Mouse (Mus musculus) midbrain, embryonic 16.5 days (tissue): ENCODE data around the gene Smarcd3. TPM values are rescaled to one million over a fixed set of nuclear protein-coding genes. Genes with fewer than 3 reads are reported as not detected.
"Not testable (repeated sequence)": the region's sequence is repeated elsewhere in the genome, so short reads cannot be mapped to it uniquely, and the experiment has no call there.

Experiments
- ATAC-seq: fragments of 200-750 bp; cut with Nextera tagmentation; 2 replicates; pipeline ENCODE4 v1.8.0; 2017; ENCODE audit warnings: moderate TSS enrichment
- H3K27ac ChIP-seq: fragments of 300-500 bp; sonication (generic); 2 replicates; pipeline ENCODE4 v1.5.1; 2014; ENCODE audit warnings: mild to moderate bottlenecking, low read length, mixed read lengths
- H3K27me3 ChIP-seq: fragments of 300-500 bp; sonication (generic); 2 replicates; pipeline ENCODE4 v1.6.1; 2014; ENCODE audit warnings: low read depth, low read length, mixed read lengths; ENCODE audit not compliant: control insufficient read depth, insufficient read depth
- H3K36me3 ChIP-seq: fragments of 300-500 bp; sonication (generic); 2 replicates; pipeline ENCODE4 v1.6.1; 2014; ENCODE audit warnings: mild to moderate bottlenecking, low read length, moderate library complexity, mixed read lengths; ENCODE audit not compliant: control insufficient read depth, insufficient read depth
- H3K4me1 ChIP-seq: fragments of 300-500 bp; sonication (generic); 2 replicates; pipeline ENCODE4 v1.6.1; 2014; ENCODE audit warnings: mild to moderate bottlenecking, low read length, mixed read lengths; ENCODE audit not compliant: control insufficient read depth, insufficient read depth
- H3K4me2 ChIP-seq: fragments of 300-500 bp; sonication (generic); 2 replicates; pipeline ENCODE4 v1.6.1; 2014; ENCODE audit warnings: mild to moderate bottlenecking, low read length, mixed read lengths
- H3K4me3 ChIP-seq: fragments of 300-500 bp; sonication (generic); 2 replicates; pipeline ENCODE4 v1.5.1; 2014; ENCODE audit warnings: low read depth, mild to moderate bottlenecking, low read length, moderate library complexity, mixed read lengths
- H3K9ac ChIP-seq: fragments of 300-500 bp; sonication (generic); 2 replicates; pipeline ENCODE4 v1.6.1; 2014; ENCODE audit warnings: low read depth, low read length, mixed read lengths
- H3K9me3 ChIP-seq: fragments of 300-500 bp; sonication (generic); replicated peaks from 2 replicates; pipeline ENCODE4 v1.6.1; 2014; ENCODE audit warnings: mild to moderate bottlenecking, low read length, mixed read lengths; ENCODE audit not compliant: control insufficient read depth, poor library complexity, severe bottlenecking
- WGBS: fragments of 180-500 bp; shearing (Covaris S2); extraction: QIAGEN DNeasy Blood & Tissue Kit; methylation state at CpG from one replicate; pipeline ENCODE4 v1.1.7; 2014; 5-methylcytosine and 5-hydroxymethylcytosine counted together
- polyA plus RNA-seq: library from polyadenylated mRNA; unstranded; fragments of >200 nt; fragmentation: Nextera tagmentation; extraction: Ambion mirVana; gene quantifications from 2 replicates; pipeline ENCODE4 v1.2.1, GENCODE M21; 2015

The Smarcd3 gene
- polyA plus RNA-seq, 1 experiment from 2014 or later, result 192 TPM

DNA sequence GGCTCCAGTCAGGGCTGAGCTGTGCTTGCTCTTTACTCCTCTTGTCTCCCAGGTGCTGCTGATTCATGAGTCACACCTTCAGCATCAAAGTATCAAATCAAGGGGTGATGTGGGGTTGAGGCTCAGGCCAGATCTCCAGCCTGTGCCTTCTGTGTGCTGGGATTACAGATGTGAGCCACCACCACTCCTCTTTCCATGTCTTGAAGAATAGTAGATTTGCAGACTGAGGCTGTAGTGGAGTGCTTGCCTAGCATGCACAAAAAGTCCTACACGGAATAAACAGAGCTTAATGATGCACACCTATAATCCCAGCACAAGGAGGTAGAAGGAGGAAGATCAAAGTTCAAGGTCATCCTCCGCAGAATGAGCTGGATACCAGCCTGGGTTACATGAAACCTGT, 67.5 kb downstream of the Smarcd3 start, which contains the start of gene 4931409K22Rik:
Gene 4931409K22Rik, minus strand, starts transcription at position 101 of the 400 bp plus-strand sequence.
- Histone ChIP-seq H3K36me3 (no peaks in the 10 kb centered on the region), H3K4me2 (no peak within 1 kb of the TSS), H3K4me1 (no peaks in the 10 kb centered on the region), H3K27me3 (no peaks in the 10 kb centered on the region), H3K9me3 (no peaks in the 10 kb centered on the region), H3K4me3 (no peak within 1 kb of the TSS), H3K9ac (no peak within 1 kb of the TSS), H3K27ac (no peak within 1 kb of the TSS)
- ATAC-seq, result no peak
- 73% methylated on average over 2 of the region's 2 CpGs for WGBS

DNA sequence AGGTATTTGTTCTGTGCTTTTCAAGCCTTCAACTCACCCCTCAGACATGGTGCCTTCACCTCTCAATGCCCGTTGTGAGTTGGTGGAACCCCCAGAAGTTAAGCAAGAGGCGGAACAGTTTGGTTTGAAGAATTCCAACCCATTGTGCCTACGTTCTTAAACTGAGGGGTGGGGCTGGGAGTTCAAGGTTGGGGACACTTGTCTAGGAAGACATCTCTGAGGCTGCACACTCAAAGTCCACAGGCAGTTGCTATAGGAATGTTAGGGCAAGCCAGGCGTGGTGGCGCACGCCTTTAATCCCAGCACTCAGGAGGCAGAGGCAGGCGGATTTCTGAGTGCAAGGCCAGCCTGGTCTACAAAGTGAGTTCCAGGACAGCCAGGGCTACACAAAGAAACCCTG, 68.9 kb downstream of the Smarcd3 start:
- not testable (repeated sequence) for H3K27me3 ChIP-seq, H3K4me1 ChIP-seq, H3K9ac ChIP-seq, H3K9me3 ChIP-seq, ATAC-seq, H3K27ac ChIP-seq, H3K4me3 ChIP-seq, H3K36me3 ChIP-seq, H3K4me2 ChIP-seq
- 92% methylated on average over 7 of the region's 7 CpGs for WGBS

DNA sequence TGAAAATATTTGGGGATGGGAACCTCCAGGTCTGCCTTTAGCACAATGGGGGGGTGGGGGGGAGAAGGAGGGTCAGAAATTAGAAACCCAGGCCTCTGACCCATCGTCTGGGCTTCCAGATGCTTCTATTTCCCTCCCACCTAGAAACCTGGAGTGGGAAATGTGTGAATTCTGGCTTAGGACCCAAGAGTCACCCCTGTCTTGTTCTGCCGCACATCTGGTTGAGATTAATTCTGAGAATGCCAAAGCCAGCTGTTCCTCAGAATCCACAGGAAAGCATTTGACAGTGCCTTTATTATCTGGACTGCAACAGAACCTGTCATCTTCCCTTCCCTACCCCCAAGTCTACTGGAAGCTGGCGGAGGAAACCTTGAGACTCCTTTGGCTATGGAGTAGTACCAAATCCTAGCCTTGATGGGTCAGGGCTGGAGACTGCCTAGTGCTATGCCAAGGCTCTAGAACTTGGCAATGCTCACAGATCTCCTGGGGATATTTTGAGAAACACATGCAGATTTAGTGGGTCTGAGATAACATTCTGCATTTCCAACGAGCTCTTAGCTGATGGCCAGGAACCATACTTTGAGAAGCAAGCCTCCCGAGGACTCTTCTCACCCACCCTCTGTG, 70.5 kb downstream of the Smarcd3 start:
- ATAC-seq, result no peak
- no peak overlapping the region for H3K4me2 ChIP-seq
- H3K9me3 ChIP-seq, result no peaks in the 10 kb centered on the region
- H3K4me3 ChIP-seq, result no peak overlapping the region
- WGBS, result 76% methylated on average over 5 of the region's 5 CpGs
- H3K4me1 ChIP-seq, result peaks cover 5% of the 10 kb centered on the region
- H3K27me3 ChIP-seq, result no peaks in the 10 kb centered on the region; the same call in 1 of the 2 replicates
- no peaks in the 10 kb centered on the region for H3K36me3 ChIP-seq
- no peak overlapping the region for H3K9ac ChIP-seq
- no peak overlapping the region for H3K27ac ChIP-seq

DNA sequence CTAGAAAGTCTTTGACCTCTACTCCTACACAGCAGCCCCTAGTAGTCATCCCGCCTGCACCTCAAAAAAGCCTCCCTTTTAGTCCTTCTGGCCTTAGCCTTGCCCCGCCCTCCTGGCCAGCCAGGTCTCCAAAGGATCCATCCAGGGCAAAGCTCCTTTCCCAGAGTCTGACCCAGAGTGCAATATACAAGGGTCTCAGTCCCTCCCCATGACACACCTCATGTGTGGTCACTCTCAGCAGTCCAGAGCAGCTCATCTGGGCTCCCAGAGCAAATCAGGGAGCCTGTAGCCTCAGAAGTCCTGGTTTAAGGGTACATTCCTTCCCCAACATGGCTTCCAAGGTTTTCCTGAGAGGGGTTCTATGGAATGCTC, 72.9 kb downstream of the Smarcd3 start:
- Histone ChIP-seq H3K4me2 (peak overlapping the region; percentile 44), H3K9me3 (no peaks in the 10 kb centered on the region), H3K36me3 (no peaks in the 10 kb centered on the region), H3K27ac (no peak overlapping the region), H3K27me3 (no peaks in the 10 kb centered on the region; the same call in 1 of the 2 replicates), H3K9ac (0 out of 2 replicates have a peak overlapping the region, but pooled peaks have one; percentile 26), H3K4me1 (peaks cover 5% of the 10 kb centered on the region), H3K4me3 (no peak overlapping the region)
- WGBS, result 49% methylated on average over 2 of the region's 2 CpGs
- ATAC-seq, result peak; percentile 51; the same call in 1 of the 2 replicates

GRCm38 (mm10) chr5:24550598-24551316, 73.5 kb downstream of the Smarcd3 start:
- WGBS, result 27% methylated on average over 26 of the region's 26 CpGs
- Histone ChIP-seq H3K4me1 (peaks cover 5% of the 10 kb centered on the region), H3K9ac (0 out of 2 replicates have a peak overlapping the region, but pooled peaks have one; percentile 26), H3K4me3 (no peak overlapping the region), H3K36me3 (no peaks in the 10 kb centered on the region), H3K27me3 (no peaks in the 10 kb centered on the region; the same call in 1 of the 2 replicates), H3K4me2 (peak overlapping the region; percentile 44), H3K9me3 (no peaks in the 10 kb centered on the region), H3K27ac (no peak overlapping the region)
- ATAC-seq, result peak; percentile 57

GRCm38 (mm10) chr5:24542643-24543042, 81.6 kb downstream of the Smarcd3 start:
- Histone ChIP-seq H3K4me2 (no peak overlapping the region), H3K36me3 (no peaks in the 10 kb centered on the region), H3K4me3 (no peak overlapping the region), H3K9me3 (no peaks in the 10 kb centered on the region), H3K9ac (no peak overlapping the region), H3K27me3 (no peaks in the 10 kb centered on the region), H3K27ac (no peak overlapping the region), H3K4me1 (no peaks in the 10 kb centered on the region)
- 77% methylated on average over 7 of the region's 7 CpGs for WGBS
- no peak for ATAC-seq

- Histone ChIP-seq H3K27me3 (no peaks in the 10 kb centered on the region), H3K9me3 (no peaks in the 10 kb centered on the region), H3K27ac (no peak overlapping the region), H3K9ac (no peak overlapping the region), H3K4me2 (no peak overlapping the region), H3K4me1 (no peaks in the 10 kb centered on the region), H3K36me3 (no peaks in the 10 kb centered on the region), H3K4me3 (no peak overlapping the region)
- ATAC-seq, result no peak
- 55% methylated on average over 6 of the region's 6 CpGs for WGBS
Observed at GRCm38 (mm10) chr5:24541144-24541569, 83.1 kb downstream of the Smarcd3 start.
